Mouse (Mus musculus) erythroblast, adult 5-6 weeks (primary cell): ENCODE data around the gene Arxes1. TPM values are rescaled to one million over a fixed set of nuclear protein-coding genes. Genes with fewer than 3 reads are reported as not detected.
"Not testable (repeated sequence)": the region's sequence is repeated elsewhere in the genome, so short reads cannot be mapped to it uniquely, and the experiment has no call there.

Source experiments
- ATAC-seq: replicated peaks from 2 replicates; pipeline ENCODE4 v1.8.0; 2016; ENCODE audit warnings: moderate number of reproducible peaks, mild to moderate bottlenecking, moderate TSS enrichment, inconsistent platforms; ENCODE audit not compliant: poor library complexity, low FRiP score, severe bottlenecking
- total RNA-seq, 2 experiments: library from RNA; stranded (forward) in 1 of 2; stranded (reverse) in 1 of 2; fragments of 150-400 nt in 1 of 2; fragments of 200-764, 138-1000 nt in 1 of 2; gene quantifications; 2 replicates each; pipeline versions ENCODE4 v1.2.3 to v1.2.4; 2015 to 2017; ENCODE audit warnings: low replicate concordance in 2 of 2

The Arxes1 gene
- total RNA-seq (2015; ENCODE audit: low replicate concordance), result not detected in 2 replicates
- total RNA-seq (2017; ENCODE audit: low replicate concordance), result not detected in 2 replicates

DNA sequence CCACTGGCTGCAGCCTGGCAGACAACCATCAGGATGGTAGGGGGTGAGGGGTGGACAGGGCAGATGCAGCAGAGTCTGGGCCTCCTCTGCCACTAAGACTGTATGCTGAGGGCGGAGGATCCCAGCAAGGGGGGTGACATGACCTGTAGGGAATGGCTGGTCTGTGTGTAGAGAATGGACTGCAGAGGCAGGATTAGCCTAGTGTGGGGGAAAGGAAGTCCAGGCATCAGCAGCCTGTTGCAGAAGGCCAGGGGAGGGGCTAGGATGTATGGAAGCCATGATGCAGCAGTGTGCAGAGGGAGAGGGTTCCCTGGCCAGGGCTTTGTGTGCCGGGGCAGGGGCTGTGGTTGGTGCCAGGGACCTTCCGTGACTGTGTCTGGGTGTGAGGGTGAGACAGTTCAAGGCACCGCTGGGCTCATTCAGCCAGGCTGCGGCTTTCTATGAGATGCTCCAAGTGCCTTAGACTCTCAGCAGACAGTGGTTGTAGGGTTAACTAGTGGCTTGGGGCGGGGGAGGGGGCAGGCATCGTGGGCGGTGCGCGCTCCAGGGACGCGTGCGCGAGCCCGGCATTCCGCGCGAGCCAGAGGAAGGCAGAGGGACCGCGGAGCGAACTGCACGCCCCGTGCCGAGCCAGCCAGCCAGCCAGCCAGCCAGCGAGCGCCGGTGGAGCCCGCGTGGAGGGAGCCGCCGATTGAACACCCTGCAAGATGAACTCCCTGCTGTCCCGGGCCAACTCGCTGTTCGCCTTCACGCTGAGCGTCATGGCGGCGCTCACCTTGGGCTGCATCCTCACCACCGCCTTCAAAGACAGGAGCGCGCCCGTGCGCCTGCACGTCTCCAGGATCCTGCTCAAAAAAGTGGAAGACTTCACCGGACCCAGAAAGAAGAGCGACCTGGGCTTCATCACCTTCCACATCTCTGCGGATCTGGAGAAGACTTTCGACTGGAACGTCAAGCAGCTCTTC is at the start of gene Arxes1:
Arxes1 (plus strand) TSS at position 569 of the 965 bp plus-strand sequence.
- not testable (repeated sequence) for ATAC-seq

DNA sequence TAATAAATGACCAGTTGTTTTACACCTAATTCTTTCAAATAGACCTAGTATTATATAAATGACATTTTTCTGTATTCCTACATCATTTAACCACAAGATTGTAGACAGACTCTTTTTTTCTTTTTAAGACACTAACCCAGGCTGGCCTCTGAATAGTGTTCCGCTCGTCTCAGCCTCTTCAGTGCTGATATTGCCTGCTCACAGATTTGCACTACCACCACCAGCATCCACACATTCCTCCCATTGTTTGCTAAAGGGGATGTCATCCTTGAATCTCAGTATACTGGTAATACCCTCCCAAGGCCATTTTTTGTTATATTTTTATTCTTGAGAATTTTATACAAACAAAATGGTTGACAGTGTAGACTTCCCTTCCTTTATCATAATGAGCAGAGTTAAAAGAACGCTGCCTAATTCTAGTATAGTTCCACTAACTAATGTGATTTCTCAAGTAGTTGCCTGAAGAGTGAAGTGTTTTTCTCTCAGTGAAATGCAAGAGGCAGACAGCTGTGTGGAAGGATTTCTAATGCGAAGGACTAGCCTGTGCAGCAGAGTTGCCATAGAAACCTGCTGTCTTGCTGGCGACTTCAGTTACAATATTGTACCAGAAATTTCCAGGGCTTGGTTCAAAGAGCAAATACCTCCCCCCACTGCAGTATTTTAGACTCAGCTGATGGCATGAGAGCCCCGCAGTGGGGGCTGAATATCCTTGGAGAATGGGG is 48.5 kb upstream of the Arxes1 start:
- no peak for ATAC-seq

DNA sequence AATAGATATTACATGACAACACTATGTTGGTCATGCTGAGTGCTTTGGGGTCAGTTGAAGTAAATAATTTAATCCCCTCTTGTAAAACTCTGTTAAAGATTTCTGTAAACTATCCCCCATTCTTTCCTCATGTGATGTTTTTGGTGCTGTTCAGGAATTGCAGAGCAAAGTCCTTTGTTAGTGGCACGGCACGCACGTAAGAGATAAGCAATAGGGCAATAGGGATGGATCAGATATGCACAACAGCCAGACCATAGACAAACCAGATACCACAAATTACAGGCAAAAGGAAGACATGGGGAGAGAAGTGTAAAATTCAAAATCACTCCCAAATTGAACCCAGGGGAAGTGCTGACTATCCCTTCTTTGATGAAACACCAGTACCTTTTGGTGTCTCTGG is 46.9 kb upstream of the Arxes1 start:
- no peak for ATAC-seq

DNA sequence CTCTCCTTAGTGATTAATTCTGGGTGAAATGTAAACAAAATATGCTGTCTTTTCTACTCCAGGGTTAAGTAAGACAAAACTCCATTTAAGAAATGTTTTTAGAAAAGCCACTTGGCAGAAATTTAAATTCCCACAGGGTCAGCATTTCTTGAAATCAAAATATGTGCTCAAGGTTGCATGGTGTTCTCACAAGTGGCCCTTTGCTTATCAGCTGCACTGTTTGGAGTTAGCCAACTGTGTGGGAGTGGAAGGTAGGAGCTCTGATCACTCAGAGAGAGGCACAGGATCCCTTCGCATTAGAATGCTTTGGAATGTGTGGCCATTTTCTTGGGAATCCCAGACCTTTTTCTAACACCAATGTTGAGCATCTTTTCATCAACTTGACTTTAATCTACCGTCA is 42.5 kb upstream of the Arxes1 start:
- no peak for ATAC-seq

DNA sequence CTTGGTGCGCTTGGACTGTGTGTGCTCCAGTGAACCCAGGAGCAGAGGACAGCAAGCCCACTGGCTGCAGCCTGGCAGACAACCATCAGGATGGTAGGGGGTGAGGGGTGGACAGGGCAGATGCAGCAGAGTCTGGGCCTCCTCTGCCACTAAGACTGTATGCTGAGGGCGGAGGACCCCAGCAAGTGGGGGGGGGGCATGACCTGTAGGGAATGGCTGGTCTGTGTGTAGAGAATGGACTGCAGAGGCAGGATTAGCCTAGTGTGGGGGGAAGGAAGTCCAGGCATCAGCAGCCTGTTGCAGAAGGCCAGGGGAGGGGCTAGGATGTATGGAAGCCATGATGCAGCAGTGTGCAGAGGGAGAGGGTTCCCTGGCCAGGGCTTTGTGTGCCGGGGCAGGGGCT is 40.0 kb upstream of the Arxes1 start:
- ATAC-seq, result not testable (repeated sequence)

DNA sequence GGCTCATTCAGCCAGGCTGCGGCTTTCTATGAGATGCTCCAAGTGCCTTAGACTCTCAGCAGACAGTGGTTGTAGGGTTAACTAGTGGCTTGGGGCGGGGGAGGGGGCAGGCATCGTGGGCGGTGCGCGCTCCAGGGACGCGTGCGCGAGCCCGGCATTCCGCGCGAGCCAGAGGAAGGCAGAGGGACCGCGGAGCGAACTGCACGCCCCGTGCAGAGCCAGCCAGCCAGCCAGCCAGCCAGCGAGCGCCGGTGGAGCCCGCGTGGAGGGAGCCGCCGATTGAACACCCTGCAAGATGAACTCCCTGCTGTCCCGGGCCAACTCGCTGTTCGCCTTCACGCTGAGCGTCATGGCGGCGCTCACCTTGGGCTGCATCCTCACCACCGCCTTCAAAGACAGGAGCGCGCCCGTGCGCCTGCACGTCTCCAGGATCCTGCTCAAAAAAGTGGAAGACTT is 39.5 kb upstream of the Arxes1 start, which contains the start of gene Arxes2:
Arxes2 (plus strand) TSS at position 161 of the 456 bp plus-strand sequence.
- not testable (repeated sequence) for ATAC-seq

DNA sequence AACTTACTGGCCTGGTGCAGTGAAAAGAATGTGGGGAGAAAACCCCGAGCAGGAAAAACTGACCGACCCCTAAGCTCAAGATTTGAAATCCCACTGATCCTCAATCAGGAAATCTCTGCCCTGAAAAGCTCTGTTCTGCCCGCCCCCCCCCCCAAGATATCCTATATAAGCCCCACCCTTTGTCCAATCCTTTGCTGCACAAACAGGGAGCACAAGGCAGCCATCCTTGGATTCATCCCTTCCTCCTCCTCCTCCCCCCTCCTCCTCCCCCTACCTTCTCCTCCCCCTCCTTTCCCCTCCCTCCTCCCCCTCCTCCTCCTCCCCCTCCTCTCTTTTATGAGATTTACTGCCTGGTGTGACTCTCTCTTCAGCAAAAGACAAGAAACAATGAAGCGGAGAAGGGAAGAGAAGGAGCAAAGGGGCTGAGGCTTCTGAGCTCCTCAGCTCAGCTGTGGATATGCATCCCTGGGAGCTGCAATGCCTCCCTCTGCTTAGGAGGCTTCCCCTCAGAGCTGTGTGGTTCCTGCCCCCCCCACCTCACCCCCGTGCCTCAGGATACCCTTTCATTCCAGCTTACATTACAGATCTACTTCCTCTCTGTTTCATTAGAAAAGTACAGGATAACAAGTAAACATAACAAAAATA is 25.8 kb upstream of the Arxes1 start:
- no peak for ATAC-seq

DNA sequence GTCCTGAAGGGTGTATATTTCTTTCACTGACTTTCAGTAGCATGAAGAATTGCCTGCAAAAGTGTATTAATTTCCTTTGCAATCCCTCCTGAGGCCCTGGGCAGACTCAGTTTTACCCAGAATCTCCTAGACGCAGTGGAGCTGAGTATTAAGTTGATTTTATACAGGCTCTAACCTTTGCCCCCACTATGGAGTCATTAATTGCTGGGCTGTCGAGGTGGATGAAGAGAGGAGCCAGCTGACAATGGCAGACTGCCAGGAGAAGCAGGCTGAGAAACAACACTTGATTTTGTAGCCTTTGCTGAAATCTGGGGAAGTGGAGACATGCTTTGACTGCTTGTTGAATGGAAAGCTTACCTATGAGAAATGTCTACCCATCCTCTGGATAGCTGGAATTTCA is 18.8 kb upstream of the Arxes1 start:
- ATAC-seq, result no peak

DNA sequence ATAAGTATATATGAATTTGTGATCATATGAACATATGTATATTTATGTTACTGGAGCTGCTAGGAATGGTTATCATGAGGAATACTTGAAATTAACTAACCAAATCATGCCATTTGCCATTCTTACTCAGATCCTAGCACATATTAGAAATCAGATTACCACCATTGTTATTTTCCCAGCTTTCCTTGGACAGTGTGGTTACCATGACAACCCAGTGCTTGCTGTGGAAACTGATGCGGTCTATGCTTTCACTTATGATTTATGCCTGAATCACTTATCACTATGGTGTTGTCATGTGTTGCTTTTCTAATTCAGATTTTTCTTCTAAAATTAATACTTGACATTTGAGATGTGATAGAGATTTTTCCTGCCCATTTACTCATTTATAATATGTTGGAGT is 2.8 kb upstream of the Arxes1 start:
- no peak for ATAC-seq

DNA sequence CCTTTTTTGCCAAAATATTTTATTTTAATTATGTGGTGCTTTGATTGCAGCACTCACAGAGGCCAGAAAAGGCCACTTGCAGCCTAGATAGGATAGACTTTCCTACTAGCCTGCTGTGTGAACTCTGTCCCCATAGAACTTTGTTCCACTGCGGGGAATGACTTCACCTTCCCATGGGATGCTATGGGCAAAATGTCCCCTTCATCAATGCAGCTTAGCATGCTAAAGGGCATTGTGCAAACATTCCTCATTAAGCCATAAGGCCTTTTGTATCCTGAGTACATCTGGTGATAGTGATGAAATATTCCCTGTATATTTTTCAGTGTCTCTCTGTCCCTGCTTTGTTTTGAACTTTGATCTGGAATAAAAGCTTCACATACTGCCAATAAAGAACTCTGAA is 10.6 kb downstream of the Arxes1 start:
- ATAC-seq, result no peak

DNA sequence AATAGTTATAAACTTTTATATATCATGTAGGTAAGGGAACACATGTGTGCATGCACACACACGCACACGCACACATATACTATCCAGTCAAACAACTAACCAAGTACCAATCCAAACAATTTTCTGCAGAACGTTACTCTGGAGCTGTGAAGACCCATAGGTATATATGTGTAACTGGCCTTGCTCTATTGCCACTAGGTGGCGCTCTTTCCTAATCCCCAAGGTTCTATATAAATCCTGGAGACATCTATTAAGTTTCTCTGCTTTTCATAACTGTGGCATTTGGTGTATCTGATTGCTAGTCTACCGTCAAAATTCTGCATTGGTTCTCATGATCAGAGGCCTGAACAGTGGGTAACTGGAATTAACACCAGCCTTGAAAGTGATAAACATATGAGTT is 14.4 kb downstream of the Arxes1 start:
- ATAC-seq, result no peak

DNA sequence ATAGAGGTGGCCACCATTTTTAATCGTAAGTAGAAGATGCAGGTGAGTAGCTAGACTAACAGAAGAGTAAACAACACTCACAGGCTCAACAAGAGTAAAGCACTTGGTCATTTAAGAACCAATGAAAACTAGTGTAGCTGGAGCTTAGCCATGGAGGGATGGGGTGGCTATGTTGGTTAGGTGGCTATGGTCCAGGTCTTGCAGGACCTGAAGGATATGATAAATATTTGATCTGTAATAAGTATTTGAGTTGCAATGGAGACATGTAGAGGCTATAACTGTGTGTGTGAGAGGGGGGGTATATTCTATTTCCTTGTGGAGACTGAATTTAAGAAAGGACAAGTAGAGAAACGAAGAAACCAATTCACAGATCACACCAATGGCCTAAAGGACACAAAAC is 18.1 kb downstream of the Arxes1 start:
- ATAC-seq, result no peak

DNA sequence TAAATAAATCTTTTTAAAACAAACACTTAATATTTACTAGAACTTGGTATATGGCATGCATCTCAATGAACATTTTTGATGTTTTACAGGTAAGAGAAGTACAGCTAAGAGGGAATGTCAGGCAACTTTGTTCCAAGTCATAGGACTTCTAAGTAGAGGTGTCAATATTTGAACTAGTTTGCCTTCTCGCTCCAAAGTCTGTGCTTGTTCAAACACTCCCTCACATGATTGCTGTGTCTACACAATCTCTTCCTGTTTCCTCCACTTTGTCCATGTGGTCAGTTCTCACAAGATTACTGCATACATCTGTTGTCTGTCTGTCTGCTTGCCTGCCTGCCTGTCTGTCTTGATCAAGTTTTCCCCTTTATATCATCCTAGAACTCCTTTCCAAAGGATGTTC is 27.5 kb downstream of the Arxes1 start:
- no peak for ATAC-seq

DNA sequence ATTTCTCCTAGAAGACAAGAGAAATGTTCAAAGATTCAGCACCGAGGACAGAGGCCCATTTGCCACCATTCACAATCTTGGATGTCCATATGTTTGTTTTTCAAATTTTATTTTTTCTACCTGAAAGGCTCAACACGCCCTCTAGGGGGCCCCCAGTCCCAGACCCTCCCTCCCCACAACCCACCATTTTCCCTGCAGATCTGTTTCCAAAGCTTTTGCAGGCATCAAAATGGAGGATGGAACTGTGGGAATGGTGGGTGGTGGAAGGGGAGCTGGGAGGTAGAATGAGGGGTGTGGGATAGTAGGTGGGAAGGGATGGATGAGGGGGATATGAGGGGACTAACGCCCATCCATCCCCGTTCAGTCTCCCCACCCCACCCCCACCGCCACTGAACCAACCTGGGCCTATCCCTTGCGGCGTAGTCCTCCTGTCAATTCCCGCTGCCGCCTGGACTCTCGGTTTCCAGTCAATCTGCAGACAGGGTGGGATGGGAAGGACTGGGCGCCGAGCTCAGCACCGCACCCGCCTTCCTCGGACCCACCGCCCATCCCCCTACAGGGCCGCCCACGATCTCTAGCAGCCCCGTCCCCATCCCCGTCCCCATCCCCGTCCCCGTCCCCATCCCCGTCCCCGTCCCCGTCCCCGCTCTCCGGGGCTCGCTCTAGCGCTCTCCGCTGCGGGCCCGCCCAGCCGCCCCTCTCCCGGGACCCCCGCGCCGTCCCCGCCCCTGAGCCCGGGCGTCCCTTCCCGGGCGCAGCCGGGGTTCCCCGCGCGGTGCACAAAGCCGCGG is 34.2 kb downstream of the Arxes1 start:
- not testable (repeated sequence) for ATAC-seq

DNA sequence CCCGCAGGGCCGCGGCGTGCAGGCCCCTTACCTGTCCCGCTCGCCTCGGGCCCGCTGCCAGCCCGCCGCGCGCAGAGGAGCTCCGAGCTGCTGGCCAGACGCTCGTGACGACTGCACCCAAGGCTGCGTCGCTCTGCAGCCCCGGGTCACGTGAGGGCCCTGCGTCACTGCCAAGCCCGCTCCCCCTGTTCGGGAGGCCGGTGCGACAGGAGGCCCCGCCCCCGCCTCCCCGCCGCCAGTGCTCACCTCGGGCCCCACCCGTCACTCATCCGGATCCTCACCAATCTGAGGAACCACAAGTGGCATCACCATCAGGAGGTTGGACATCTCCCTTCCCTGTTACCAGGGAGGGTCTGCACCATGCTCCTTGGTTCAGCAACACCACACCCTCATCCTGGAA is 34.9 kb downstream of the Arxes1 start, which contains the start of gene Bex2:
Bex2 (minus strand) TSS at position 217 of the 400 bp plus-strand sequence.
- ATAC-seq, result peak; percentile 96
